Mouse (Mus musculus): ENCODE results near the gene Rrp1.
A peak's percentile ranks its signal among the peaks of the same experiment; 100 is the strongest.
"Not testable (repeated sequence)": the region's sequence is repeated elsewhere in the genome, so short reads cannot be mapped to it uniquely, and the experiment has no call there.

The Rrp1 gene

GRCm38 (mm10) chr10:78425181-78426041, 12.6 kb upstream of the Rrp1 start, which contains the start of gene Cstb:
Gene Cstb (plus strand): TSS chr10:78425669.
- DNase-seq (ENCODE audit: extremely low spot score), result peak; percentile 87

DNA sequence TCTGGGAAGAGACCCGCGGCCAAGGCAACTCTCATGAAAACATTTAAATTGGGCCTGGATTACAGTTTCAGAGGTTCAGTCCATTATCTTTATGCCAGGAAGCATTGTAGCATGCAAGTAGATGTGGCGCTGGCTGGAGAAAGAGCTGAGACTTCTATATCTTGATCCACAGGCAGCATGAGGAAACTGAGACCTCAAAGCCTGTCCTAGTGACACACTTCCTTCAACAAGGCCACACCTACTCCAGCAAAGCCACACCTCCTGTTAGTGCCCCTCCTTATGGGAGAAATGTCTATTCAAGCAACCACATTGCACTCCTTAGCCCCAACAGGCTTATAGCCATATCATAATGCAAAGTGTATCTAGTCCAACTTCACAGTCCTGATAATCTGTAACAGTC, 9.8 kb upstream of the Rrp1 start:
- DNase-seq (ENCODE audit: extremely low spot score), result no peak

DNA sequence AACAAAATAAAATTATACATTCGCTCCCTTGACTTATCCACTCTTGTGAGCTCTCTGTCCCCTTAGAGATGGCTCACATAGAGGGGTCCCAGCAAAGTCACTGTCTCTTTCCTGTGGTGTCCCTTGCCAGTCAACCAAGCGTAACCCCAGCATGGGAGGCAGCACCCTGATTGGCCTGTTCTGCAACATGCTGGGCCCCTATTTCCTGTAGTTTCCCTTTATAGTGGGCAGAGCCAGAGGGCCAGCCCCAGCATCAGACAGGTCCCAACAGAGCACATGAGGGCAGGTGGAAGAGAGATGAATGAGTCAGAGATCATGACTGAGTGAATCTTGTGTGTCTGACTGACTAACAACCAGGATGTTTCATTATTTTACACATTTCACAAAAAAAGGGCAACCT, 8.1 kb upstream of the Rrp1 start:
- no peak for DNase-seq (ENCODE audit: extremely low spot score)

- DNase-seq (ENCODE audit: extremely low spot score), result no peak
Observed at GRCm38 (mm10) chr10:78418791-78419190, 5.9 kb upstream of the Rrp1 start.

DNA sequence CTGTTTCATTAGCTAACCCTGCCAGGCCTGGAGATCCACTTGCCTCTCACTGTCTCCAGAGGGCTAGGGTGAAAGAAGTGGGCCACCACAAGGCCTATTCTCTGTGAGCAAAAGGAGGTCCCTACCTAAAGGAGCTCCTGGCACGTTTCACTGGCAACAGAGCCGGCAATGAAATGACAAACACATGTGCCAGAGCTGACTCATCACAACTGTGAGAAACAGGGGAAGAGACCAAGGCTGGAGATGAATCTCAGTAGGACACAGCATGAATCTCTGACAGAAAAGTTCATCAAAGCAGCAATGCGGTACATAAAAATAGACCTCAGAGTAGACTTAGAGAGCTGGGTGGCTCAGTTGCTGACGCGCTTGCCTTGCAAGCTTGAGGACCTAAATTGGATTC, 5.0 kb upstream of the Rrp1 start:
- no peak for DNase-seq (ENCODE audit: extremely low spot score)

GRCm38 (mm10) chr10:78414936-78415335, 2.1 kb upstream of the Rrp1 start:
- DNase-seq (ENCODE audit: extremely low spot score), result not testable (repeated sequence)

DNA sequence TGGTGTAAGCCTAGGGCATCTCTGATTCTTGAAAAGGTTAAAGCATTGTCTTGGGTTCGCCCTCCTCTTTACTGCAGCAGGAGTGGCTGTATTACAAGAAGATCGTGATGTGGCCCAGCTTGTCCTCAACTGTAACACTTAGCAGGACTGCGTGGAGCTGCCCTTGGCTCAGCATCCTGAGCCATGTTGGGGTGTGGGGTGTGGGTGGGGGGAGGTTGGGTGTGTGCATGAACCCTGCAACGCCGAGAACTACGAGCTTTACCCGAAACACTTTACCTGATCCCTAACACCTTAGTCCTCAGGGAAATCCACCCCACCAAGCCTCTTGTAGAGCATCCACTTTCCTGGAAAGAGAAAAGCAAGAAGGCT, 293 bp upstream of the Rrp1 start:
- DNase-seq (ENCODE audit: extremely low spot score), result no peak

- DNase-seq (ENCODE audit: extremely low spot score), result peak; percentile 15
Observed at GRCm38 (mm10) chr10:78411851-78412250, 992 bp downstream of the Rrp1 start.

GRCm38 (mm10) chr10:78409035-78409788, 3.6 kb downstream of the Rrp1 start:
- no peak for DNase-seq (ENCODE audit: extremely low spot score)

DNA sequence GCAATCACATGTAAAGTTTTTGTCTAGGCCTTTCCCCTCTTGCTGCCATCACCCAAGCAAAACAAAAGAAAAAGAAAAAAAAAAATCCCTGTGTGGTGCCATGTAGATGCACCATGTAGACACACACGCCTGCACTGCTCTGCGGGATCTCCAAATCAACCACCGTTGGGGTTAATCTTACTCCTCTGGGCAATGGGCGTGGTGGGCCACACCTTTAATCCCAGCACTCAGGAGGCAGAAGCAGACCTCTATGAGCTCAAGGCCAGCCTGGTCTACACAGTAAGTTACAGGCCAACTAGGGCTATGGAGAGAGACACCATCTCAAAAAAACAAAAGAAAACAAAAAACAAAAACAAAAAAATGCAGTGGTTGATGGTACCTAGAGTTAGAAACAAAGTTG, 5.7 kb downstream of the Rrp1 start:
- no peak for DNase-seq (ENCODE audit: extremely low spot score)

DNA sequence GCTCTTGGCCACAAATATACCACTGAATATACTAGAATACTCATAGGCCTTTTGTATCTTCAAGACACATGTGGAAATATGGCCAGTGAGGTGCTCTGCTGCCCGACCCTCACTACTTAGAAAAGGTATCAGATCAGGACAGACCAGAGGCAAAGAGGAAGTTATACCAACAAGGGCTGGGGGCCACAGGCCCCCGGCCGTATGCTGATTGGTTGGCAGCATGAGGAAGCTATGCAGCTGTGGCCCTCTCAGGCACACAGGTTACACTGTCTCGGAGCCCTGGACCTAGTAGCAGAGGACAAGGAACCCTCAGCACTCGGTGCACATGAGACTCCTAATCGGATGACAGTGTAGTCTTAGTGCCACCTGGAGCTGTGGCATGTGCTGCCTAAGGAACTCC, 6.7 kb downstream of the Rrp1 start:
- DNase-seq (ENCODE audit: extremely low spot score), result no peak

GRCm38 (mm10) chr10:78402301-78402922, 10.4 kb downstream of the Rrp1 start:
- no peak for DNase-seq (ENCODE audit: extremely low spot score)

DNA sequence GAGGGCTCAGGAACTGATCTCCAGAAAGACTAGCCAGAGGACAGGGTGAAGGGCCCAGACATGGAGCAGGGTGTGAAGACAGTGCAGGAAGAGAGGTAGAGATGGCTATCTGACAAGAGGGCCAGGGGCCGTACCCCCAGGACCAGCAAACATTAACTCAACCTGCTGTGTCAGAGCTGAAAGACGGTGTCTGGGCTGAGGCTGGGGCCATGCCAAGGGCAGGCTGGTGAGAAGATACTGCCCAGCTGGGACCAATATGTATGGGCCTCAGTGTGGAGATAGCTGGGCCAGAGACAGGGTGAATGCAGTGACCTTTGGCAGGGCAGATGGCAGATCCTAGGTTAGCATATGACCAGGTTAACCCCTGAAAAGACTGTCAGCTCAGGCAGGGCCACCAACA, 11.7 kb downstream of the Rrp1 start:
- no peak for DNase-seq (ENCODE audit: extremely low spot score)

- peak; percentile 33 for DNase-seq (ENCODE audit: extremely low spot score)
Observed at GRCm38 (mm10) chr10:78399090-78399657, 13.7 kb downstream of the Rrp1 start.

DNA sequence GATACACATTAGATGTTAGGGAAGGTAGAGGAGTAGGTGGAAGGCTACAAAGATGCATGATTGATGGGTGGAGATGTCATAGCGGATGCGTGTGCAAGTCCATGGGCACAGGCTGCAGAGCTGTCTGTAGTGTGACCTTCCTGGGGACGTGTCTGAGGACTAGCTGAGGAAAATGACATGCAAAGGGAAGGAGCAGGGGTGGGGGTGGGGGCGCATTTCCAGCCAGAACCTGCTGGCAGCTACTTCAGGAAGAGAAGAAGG, 16.3 kb downstream of the Rrp1 start:
- no peak for DNase-seq (ENCODE audit: extremely low spot score)

- DNase-seq (ENCODE audit: extremely low spot score), result peak; percentile 94
Observed at GRCm38 (mm10) chr10:78395819-78396624, 16.8 kb downstream of the Rrp1 start.

DNA sequence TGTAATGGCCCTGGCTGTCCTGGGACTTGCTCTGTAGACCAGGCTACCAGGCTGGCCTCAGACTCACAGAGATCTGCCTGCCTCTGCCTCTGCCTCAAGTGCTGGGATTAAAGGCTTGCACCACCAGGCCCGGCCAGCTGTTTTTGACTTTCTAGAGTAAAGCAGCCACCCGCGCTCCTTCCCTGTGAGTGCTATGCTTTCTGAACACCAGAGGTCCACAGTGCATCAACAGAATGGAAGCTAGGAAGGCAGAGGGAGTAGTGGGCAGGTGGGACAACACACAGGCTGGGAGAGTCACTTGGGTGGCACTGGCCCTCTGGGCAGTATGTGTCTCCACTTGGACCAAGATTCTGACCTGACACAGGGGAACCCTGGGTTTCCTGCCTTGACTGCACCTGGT, 17.5 kb downstream of the Rrp1 start:
- DNase-seq (ENCODE audit: extremely low spot score), result no peak

- peak; percentile 75 for DNase-seq (ENCODE audit: extremely low spot score)
Observed at GRCm38 (mm10) chr10:78392072-78392471, 20.8 kb downstream of the Rrp1 start.

GRCm38 (mm10) chr10:78390982-78391470, 21.8 kb downstream of the Rrp1 start:
- DNase-seq (ENCODE audit: extremely low spot score), result no peak

- DNase-seq (ENCODE audit: extremely low spot score), result no peak
Observed at GRCm38 (mm10) chr10:78388216-78388980, 24.4 kb downstream of the Rrp1 start.

GRCm38 (mm10) chr10:78385520-78385919, 27.3 kb downstream of the Rrp1 start:
- DNase-seq (ENCODE audit: extremely low spot score), result no peak

Measured in embryo, embryonic 9.5 days (tissue).